Mouse (Mus musculus): Measurements from ENCODE around the gene Nit2.
"Not testable (repeated sequence)": the region's sequence is repeated elsewhere in the genome, so short reads cannot be mapped to it uniquely, and the experiment has no call there.

Nit2 gene

GRCm38 (mm10) chr16:57166611-57167513 lies at the start of gene Nit2:
TSS of gene Nit2 (minus strand) at chr16:57167341.
- DNase-seq (ENCODE audit: low read depth, low spot score) = peak; percentile 92

- DNase-seq (ENCODE audit: low read depth, low spot score) = no peak
These were observed 48.8 kb upstream of the Nit2 start for GRCm38 (mm10) chr16:57215957-57216356.

- DNase-seq (ENCODE audit: low read depth, low spot score) = no peak
These were observed 43.9 kb upstream of the Nit2 start for GRCm38 (mm10) chr16:57211037-57211436.

- DNase-seq (ENCODE audit: low read depth, low spot score) = no peak
These were observed 41.2 kb upstream of the Nit2 start for GRCm38 (mm10) chr16:57208342-57208741.

GRCm38 (mm10) chr16:57197281-57197680 lies 30.1 kb upstream of the Nit2 start:
- DNase-seq (ENCODE audit: low read depth, low spot score) = no peak

GRCm38 (mm10) chr16:57196590-57196989 lies 29.4 kb upstream of the Nit2 start:
- no peak for DNase-seq (ENCODE audit: low read depth, low spot score)

GRCm38 (mm10) chr16:57191214-57191613 lies 24.1 kb upstream of the Nit2 start:
- no peak for DNase-seq (ENCODE audit: low read depth, low spot score)

- no peak for DNase-seq (ENCODE audit: low read depth, low spot score)
These were observed 23.2 kb upstream of the Nit2 start for GRCm38 (mm10) chr16:57190390-57190789.

- no peak for DNase-seq (ENCODE audit: low read depth, low spot score)
These were observed 22.4 kb upstream of the Nit2 start for GRCm38 (mm10) chr16:57189493-57189892.

GRCm38 (mm10) chr16:57186618-57187017 lies 19.5 kb upstream of the Nit2 start:
- no peak for DNase-seq (ENCODE audit: low read depth, low spot score)

GRCm38 (mm10) chr16:57182037-57182436 lies 14.9 kb upstream of the Nit2 start:
- DNase-seq (ENCODE audit: low read depth, low spot score) = no peak

- DNase-seq (ENCODE audit: low read depth, low spot score) = no peak
These were observed 14.0 kb upstream of the Nit2 start for GRCm38 (mm10) chr16:57181180-57181579.

- no peak for DNase-seq (ENCODE audit: low read depth, low spot score)
These were observed 10.5 kb upstream of the Nit2 start for GRCm38 (mm10) chr16:57177664-57178063.

GRCm38 (mm10) chr16:57177254-57177653 lies 10.1 kb upstream of the Nit2 start:
- peak; percentile 68 for DNase-seq (ENCODE audit: low read depth, low spot score)

GRCm38 (mm10) chr16:57176276-57176675 lies 9.1 kb upstream of the Nit2 start:
- peak; percentile 10 for DNase-seq (ENCODE audit: low read depth, low spot score)

- no peak for DNase-seq (ENCODE audit: low read depth, low spot score)
These were observed 8.6 kb upstream of the Nit2 start for GRCm38 (mm10) chr16:57175751-57176150.

GRCm38 (mm10) chr16:57174480-57174879 lies 7.3 kb upstream of the Nit2 start:
- DNase-seq (ENCODE audit: low read depth, low spot score) = not testable (repeated sequence)

- no peak for DNase-seq (ENCODE audit: low read depth, low spot score)
These were observed 4.4 kb upstream of the Nit2 start for GRCm38 (mm10) chr16:57171570-57171969.

GRCm38 (mm10) chr16:57171161-57171560 lies 4.0 kb upstream of the Nit2 start:
- no peak for DNase-seq (ENCODE audit: low read depth, low spot score)

GRCm38 (mm10) chr16:57168236-57168635 lies 1.1 kb upstream of the Nit2 start:
- DNase-seq (ENCODE audit: low read depth, low spot score) = no peak

- no peak for DNase-seq (ENCODE audit: low read depth, low spot score)
These were observed 372 bp upstream of the Nit2 start for GRCm38 (mm10) chr16:57167514-57167912.

- no peak for DNase-seq (ENCODE audit: low read depth, low spot score)
These were observed 1.1 kb downstream of the Nit2 start for GRCm38 (mm10) chr16:57166086-57166485.

- DNase-seq (ENCODE audit: low read depth, low spot score) = no peak
These were observed 2.0 kb downstream of the Nit2 start for GRCm38 (mm10) chr16:57165157-57165556.

Measured in CD4-positive helper T cell, adult 2 months (primary cell).